In the genomic region with DNA sequence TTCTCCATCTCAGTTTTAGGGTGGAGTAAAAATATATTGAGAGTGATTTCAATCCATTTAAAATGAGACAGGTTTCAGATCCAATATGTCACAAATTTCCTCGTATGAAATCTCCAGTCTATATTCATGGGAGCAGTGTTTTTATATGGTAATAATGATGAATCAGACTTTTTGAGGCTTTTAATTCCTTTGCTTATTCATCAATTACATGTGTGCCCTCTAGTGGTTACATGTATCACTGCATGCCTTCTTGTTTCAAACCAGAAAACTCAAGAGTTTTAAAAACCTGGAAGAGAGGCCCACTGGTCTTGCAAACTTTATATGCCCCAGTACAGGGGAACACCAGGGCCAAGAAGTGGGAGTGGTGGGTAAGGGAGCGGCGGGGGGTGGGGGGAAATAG, we compare ENCODE assay signal across 15 mouse cellular contexts. TPM values are rescaled to one million over a fixed set of nuclear protein-coding genes. Genes with fewer than 3 reads are reported as not detected.
A peak's percentile ranks its signal among the peaks of the same experiment; 100 is the strongest.
DNase-seq lines count a peak whose midpoint lies in the region; ATAC-seq and TF ChIP-seq lines count a peak whose summit lies in the region.
"Had no signal": no experiment of that assay in that cellular context is flagged by ENCODE, and none has a peak within 500 bp of the region (broad histone marks: within the 10 kb centered on the region; RNA-seq: fewer than 3 reads in every experiment).

No protein-coding gene starts in this region.

- peak; percentile 43 for TF ChIP-seq CTCF in lung, postnatal 0 days (IDR thresholded peaks at IDR 0.05)

- H3K4me1 ChIP-seq in hindbrain, embryonic 14.5 days (replicated peaks; ENCODE audit: control insufficient read depth, insufficient read depth, low read length): no peaks in the 10 kb centered on the region
- no peaks in the 10 kb centered on the region for H3K4me1 ChIP-seq in hindbrain, embryonic 13.5 days (replicated peaks)
- H3K4me1 ChIP-seq in lung, postnatal 0 days (ENCODE audit: insufficient read depth, low read depth, low read length): no peaks in the 10 kb centered on the region
- H3K4me1 ChIP-seq: forebrain, embryonic 13.5 days; hindbrain, embryonic 12.5 days; liver, embryonic 15.5 days; midbrain, embryonic 13.5 days had no signal

- no peak for TF ChIP-seq EP300 in lung, postnatal 0 days (IDR thresholded peaks at IDR 0.05)

- 30% methylated on average over 3 of the region's 3 CpGs for WGBS in hindbrain, embryonic 14.5 days
- 34% methylated on average over 3 of the region's 3 CpGs for WGBS in hindbrain, embryonic 13.5 days
- 31% methylated on average over 3 of the region's 3 CpGs for WGBS in lung, postnatal 0 days

- H3K4me3 ChIP-seq in hindbrain, embryonic 14.5 days (replicated peaks; ENCODE audit: low read length): no peak overlapping the region
- no peak overlapping the region for H3K4me3 ChIP-seq in hindbrain, embryonic 13.5 days
- no peak overlapping the region for H3K4me3 ChIP-seq in lung, postnatal 0 days (ENCODE audit: low read depth, low read length)
- H3K4me3 ChIP-seq: forebrain, embryonic 13.5 days; hindbrain, embryonic 12.5 days; liver, embryonic 15.5 days; midbrain, embryonic 13.5 days had no signal

- ATAC-seq in hindbrain, embryonic 14.5 days (ENCODE audit: low FRiP score): no peak
- ATAC-seq in hindbrain, embryonic 13.5 days (ENCODE audit: low FRiP score): no peak
- ATAC-seq in lung, postnatal 0 days: no peak
- ATAC-seq: forebrain, embryonic 13.5 days; midbrain, embryonic 13.5 days had no signal

- H3K4me2 ChIP-seq in hindbrain, embryonic 14.5 days (replicated peaks): no peak overlapping the region
- no peak overlapping the region for H3K4me2 ChIP-seq in hindbrain, embryonic 13.5 days
- H3K4me2 ChIP-seq in lung, postnatal 0 days (replicated peaks; ENCODE audit: low read depth, low read length): no peak overlapping the region
- H3K4me2 ChIP-seq: forebrain, embryonic 13.5 days; hindbrain, embryonic 12.5 days; liver, embryonic 15.5 days; midbrain, embryonic 13.5 days had no signal

- H3K9me3 ChIP-seq in hindbrain, embryonic 14.5 days (ENCODE audit: control insufficient read depth, low read length): 0 out of 2 replicates have a peak, but pooled peaks cover 5% of the 10 kb centered on the region
- no peaks in the 10 kb centered on the region for H3K9me3 ChIP-seq in hindbrain, embryonic 13.5 days
- no peaks in the 10 kb centered on the region for H3K9me3 ChIP-seq in lung, postnatal 0 days (ENCODE audit: low read length)
- H3K9me3 ChIP-seq: hindbrain, embryonic 12.5 days; liver, embryonic 15.5 days; midbrain, embryonic 13.5 days had no signal

- H3K27me3 ChIP-seq in hindbrain, embryonic 14.5 days (ENCODE audit: control insufficient read depth, insufficient read depth, low read length): no peaks in the 10 kb centered on the region
- no peaks in the 10 kb centered on the region for H3K27me3 ChIP-seq in hindbrain, embryonic 13.5 days
- H3K27me3 ChIP-seq in lung, postnatal 0 days (replicated peaks; ENCODE audit: insufficient read depth, low read length): no peaks in the 10 kb centered on the region
- H3K27me3 ChIP-seq: forebrain, embryonic 13.5 days; hindbrain, embryonic 12.5 days; liver, embryonic 15.5 days; midbrain, embryonic 13.5 days had no signal

- no peaks in the 10 kb centered on the region for H3K36me3 ChIP-seq in hindbrain, embryonic 14.5 days (replicated peaks; ENCODE audit: control insufficient read depth, insufficient read depth)
- H3K36me3 ChIP-seq in hindbrain, embryonic 13.5 days: no peaks in the 10 kb centered on the region
- no peaks in the 10 kb centered on the region for H3K36me3 ChIP-seq in lung, postnatal 0 days (ENCODE audit: insufficient read depth, low read length)
- H3K36me3 ChIP-seq: hindbrain, embryonic 12.5 days; liver, embryonic 15.5 days; midbrain, embryonic 13.5 days had no signal

- H3K27ac ChIP-seq in hindbrain, embryonic 14.5 days: no peak overlapping the region
- no peak overlapping the region for H3K27ac ChIP-seq in hindbrain, embryonic 13.5 days
- no peak overlapping the region for H3K27ac ChIP-seq in lung, postnatal 0 days (ENCODE audit: low read length)
- H3K27ac ChIP-seq: forebrain, embryonic 13.5 days; hindbrain, embryonic 12.5 days; liver, embryonic 15.5 days; midbrain, embryonic 13.5 days had no signal

- DNase-seq in hindbrain, embryonic 14.5 days (ENCODE audit: low spot score): peak; percentile 62
- peak; percentile 41 for DNase-seq in lung, postnatal 0 days (ENCODE audit: low spot score)
- DNase-seq in lung, postnatal 4 days: no peak
- DNase-seq in MEL-GATA-1-ER (ENCODE audit: extremely low read depth, low read depth): peak; percentile 3
- peak; percentile 36 for DNase-seq in embryo, embryonic 11 days
- no peak for DNase-seq in layer of hippocampus, adult 11-12 months (ENCODE audit: low spot score)
- no peak for DNase-seq in left cerebral cortex, postnatal 10 days (ENCODE audit: extremely low spot score in 1 of 2, low spot score in 2 of 2)
- DNase-seq: layer of hippocampus, adult 9-11 months; thymus, adult 18-20 months had no signal

- intact Hi-C loops in left cerebral cortex, postnatal 10 days (cut with DNase I): no loop called here

- no peak overlapping the region for H3K9ac ChIP-seq in hindbrain, embryonic 14.5 days
- H3K9ac ChIP-seq in hindbrain, embryonic 13.5 days: no peak overlapping the region
- no peak overlapping the region for H3K9ac ChIP-seq in lung, postnatal 0 days (replicated peaks; ENCODE audit: low read depth)
- H3K9ac ChIP-seq: forebrain, embryonic 13.5 days; hindbrain, embryonic 12.5 days; liver, embryonic 15.5 days; midbrain, embryonic 13.5 days had no signal

RNA-seq across cellular contexts. Expression of a gene that starts 13.3 kb away (rescaled TPM):
- polyA plus RNA-seq in hindbrain, embryonic 14.5 days (2014; fragmentation: Nextera tagmentation; extraction: Ambion mirVana): 20.4 and 22.2 TPM in 2 replicates
- polyA plus RNA-seq in hindbrain, embryonic 13.5 days (2015; fragmentation: Nextera tagmentation; extraction: Ambion mirVana): 19.4 and 21.1 TPM in 2 replicates
- polyA plus RNA-seq in lung, postnatal 0 days (2015; fragmentation: Nextera tagmentation; extraction: Ambion mirVana): 2.2 and 2.8 TPM in 2 replicates
- 10 to 100 TPM; 17.5 to 20.7 TPM for total RNA-seq in left cerebral cortex, postnatal 10 days (2021)

RNA-seq across cellular contexts. Expression of a gene that starts 31.1 kb away (rescaled TPM):
- 9.4 and 10.0 TPM in 2 replicates for polyA plus RNA-seq in hindbrain, embryonic 14.5 days (2014; fragmentation: Nextera tagmentation; extraction: Ambion mirVana)
- 19.5 and 21.6 TPM in 2 replicates for polyA plus RNA-seq in hindbrain, embryonic 13.5 days (2015; fragmentation: Nextera tagmentation; extraction: Ambion mirVana)
- 10.2 and 10.6 TPM in 2 replicates for polyA plus RNA-seq in lung, postnatal 0 days (2015; fragmentation: Nextera tagmentation; extraction: Ambion mirVana)
- total RNA-seq in left cerebral cortex, postnatal 10 days (2021): 1 to 10 TPM; 1.2 TPM

RNA-seq across cellular contexts. Expression of a gene that starts 56.4 kb away (rescaled TPM):
- polyA plus RNA-seq in hindbrain, embryonic 14.5 days (2014; fragmentation: Nextera tagmentation; extraction: Ambion mirVana): 17.2 and 17.6 TPM in 2 replicates
- 16.3 and 19.7 TPM in 2 replicates for polyA plus RNA-seq in hindbrain, embryonic 13.5 days (2015; fragmentation: Nextera tagmentation; extraction: Ambion mirVana)
- 0.30 and 0.33 TPM in 2 replicates for polyA plus RNA-seq in lung, postnatal 0 days (2015; fragmentation: Nextera tagmentation; extraction: Ambion mirVana)
- 1 to 10 TPM; 6.3 to 6.8 TPM for total RNA-seq in left cerebral cortex, postnatal 10 days (2021)
- polyA plus RNA-seq: small intestine, adult 2 months had no signal

Comparison
In these comparisons a context has a peak if more than half of its experiments do, and no peak if none do; other contexts are left out.
1. DNase-seq: peak in hindbrain, embryonic 14.5 days (single experiment), lung, postnatal 0 days (single experiment), MEL-GATA-1-ER (single experiment) and embryo, embryonic 11 days (single experiment); none in lung, postnatal 4 days (0 of 2), layer of hippocampus, adult 11-12 months (single experiment) and left cerebral cortex, postnatal 10 days (0 of 2).
2. RNA of a gene that starts 56.4 kb away (polyA plus RNA-seq): 17.2 to 17.6 TPM in hindbrain, embryonic 14.5 days and 16.3 to 19.7 TPM in hindbrain, embryonic 13.5 days; 0.30 to 0.33 TPM in lung, postnatal 0 days; every median in the first group is over 10 times any median in the second.